1 mouse cellular context compared by ENCODE assay signal in the genomic region with DNA sequence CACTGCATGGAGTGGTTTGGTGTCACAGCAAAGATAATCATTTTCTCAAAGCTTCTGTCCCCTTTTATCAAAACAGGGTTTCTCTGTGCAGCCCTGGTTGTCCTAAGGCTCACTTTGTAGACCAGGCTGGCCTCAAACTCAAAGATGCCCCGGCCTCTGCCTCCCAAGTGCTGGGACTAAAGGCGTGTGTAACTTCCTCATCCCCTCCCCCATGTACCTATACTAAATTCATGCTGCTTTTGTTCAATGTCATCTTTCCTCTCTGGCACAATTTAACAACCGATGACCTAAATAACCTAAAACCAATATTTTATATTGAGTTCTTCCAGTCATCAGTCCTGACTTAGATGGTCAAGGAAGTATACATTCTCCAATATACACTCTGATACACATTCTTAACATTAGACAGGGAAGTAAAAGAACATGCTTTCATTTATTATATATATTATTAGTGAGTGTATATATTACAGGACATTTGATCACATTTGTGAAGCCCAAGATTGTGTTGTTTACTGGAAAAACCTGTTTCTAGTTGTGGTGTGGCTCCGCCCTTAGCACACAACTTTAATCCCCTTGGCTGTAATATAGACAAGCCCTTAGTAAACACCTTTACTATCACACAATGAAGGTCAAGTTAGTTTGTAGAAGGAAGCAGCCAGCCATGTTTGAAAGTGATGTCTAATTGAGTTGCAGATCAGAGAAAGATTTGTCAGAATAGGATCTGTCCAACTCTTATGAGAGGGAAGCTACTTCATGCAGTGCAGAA.
TF ChIP-seq lines count a peak whose summit lies in the region.

No protein-coding gene starts in this region.

TF ChIP-seq in CH12.LX, 34 proteins besides CTCF, POLR2A, EP300 and RAD21 (continued from another document):
- TF ChIP-seq BHLHE40 (IDR thresholded peaks at IDR 0.05; ENCODE audit: low read depth, low read length) (0 out of 2 replicates have a peak, but pooled peaks have one; percentile 10), ETS1 (conservative IDR thresholded peaks at IDR 0.05; ENCODE audit: low read depth, low read length) (no peak), ZMIZ1 (IDR thresholded peaks at IDR 0.05; ENCODE audit: low read depth, low read length) (no peak), JUN (IDR thresholded peaks at IDR 0.05; ENCODE audit: insufficient read depth, low read depth, low read length) (no peak), POLR2AphosphoS2 (IDR thresholded peaks at IDR 0.05; ENCODE audit: low read depth, low read length) (no peak), ELF1 (IDR thresholded peaks at IDR 0.05; ENCODE audit: low read depth, low read length) (peak; percentile 60; the same call in 1 of the 2 replicates), IRF4 (IDR thresholded peaks at IDR 0.05; ENCODE audit: low read depth, low read length) (no peak), UBTF (IDR thresholded peaks at IDR 0.05; ENCODE audit: low read depth, low read length) (no peak), ZC3H11A (IDR thresholded peaks at IDR 0.05; ENCODE audit: low read depth, low read length) (no peak), MAZ (IDR thresholded peaks at IDR 0.05; ENCODE audit: low read depth, low read length) (no peak), KAT2A (IDR thresholded peaks at IDR 0.05; ENCODE audit: insufficient replicate concordance, low read length) (no peak), E2F4 (IDR thresholded peaks at IDR 0.05; ENCODE audit: insufficient replicate concordance, low read depth, low read length) (no peak), ZKSCAN1 (IDR thresholded peaks at IDR 0.05; ENCODE audit: borderline replicate concordance, low read depth, low read length) (no peak), PAX5 (IDR thresholded peaks at IDR 0.05; ENCODE audit: low read length) (no peak), CHD1 (IDR thresholded peaks at IDR 0.05; ENCODE audit: low read depth, low read length) (0 out of 2 replicates have a peak, but pooled peaks have one; percentile 51), NRF1 (IDR thresholded peaks at IDR 0.05; ENCODE audit: low read depth, low read length) (no peak), MEF2A (IDR thresholded peaks at IDR 0.05; ENCODE audit: borderline replicate concordance, low read depth, low read length) (no peak), SMC3 (IDR thresholded peaks at IDR 0.05; ENCODE audit: low read depth, low read length) (no peak), SIN3A (IDR thresholded peaks at IDR 0.05; ENCODE audit: low read length) (no peak; the same call in 1 of the 2 replicates), TBP (conservative IDR thresholded peaks at IDR 0.05; ENCODE audit: low read depth, low read length) (no peak), JUND (conservative IDR thresholded peaks at IDR 0.05; ENCODE audit: low read depth, low read length) (no peak), RCOR1 (conservative IDR thresholded peaks at IDR 0.05; ENCODE audit: low read depth, low read length) (0 out of 2 replicates have a peak, but pooled peaks have one; percentile 34), MYC (IDR thresholded peaks at IDR 0.05; ENCODE audit: low read depth, low read length) (0 out of 2 replicates have a peak, but pooled peaks have one; percentile 41), TCF12 (IDR thresholded peaks at IDR 0.05; ENCODE audit: low read depth, low read length) (0 out of 2 replicates have a peak, but pooled peaks have one; percentile 26), USF1 (IDR thresholded peaks at IDR 0.05; ENCODE audit: low read depth, low read length) (no peak), MAX (IDR thresholded peaks at IDR 0.05; ENCODE audit: low read length) (peak; percentile 38; the same call in 1 of the 2 replicates), ZNF384 (IDR thresholded peaks at IDR 0.05; ENCODE audit: low read depth, low read length) (no peak)
